Mouse (Mus musculus) MN1 (cell line): ENCODE data around the gene Rab7.
"Not testable (repeated sequence)": the region's sequence is repeated elsewhere in the genome, so short reads cannot be mapped to it uniquely, and the experiment has no call there.

Experiments used
- DNase-seq: peaks from one replicate; pipeline ENCODE4 v3.0.0-alpha.2; 2016; ENCODE audit warnings: low spot score

Gene Rab7

GRCm38 (mm10) chr6:87997706-87998265 is 47.3 kb downstream of the Rab7 start:
- DNase-seq, result peak; percentile 87

- no peak for DNase-seq
These were observed 48.5 kb downstream of the Rab7 start for GRCm38 (mm10) chr6:87996606-87997005.

- no peak for DNase-seq
These were observed 49.6 kb downstream of the Rab7 start for GRCm38 (mm10) chr6:87995519-87995918.

GRCm38 (mm10) chr6:87993790-87994571 is 51.1 kb downstream of the Rab7 start:
- DNase-seq, result peak; percentile 72

GRCm38 (mm10) chr6:87992733-87993132 is 52.3 kb downstream of the Rab7 start:
- DNase-seq, result peak; percentile 21

- DNase-seq, result peak; percentile 69
These were observed 53.2 kb downstream of the Rab7 start for GRCm38 (mm10) chr6:87991886-87992285.

- no peak for DNase-seq
These were observed 53.9 kb downstream of the Rab7 start for GRCm38 (mm10) chr6:87991216-87991615.

- peak; percentile 25 for DNase-seq
These were observed 62.6 kb downstream of the Rab7 start for GRCm38 (mm10) chr6:87982506-87982905.

- DNase-seq, result peak; percentile 81
These were observed 63.4 kb downstream of the Rab7 start, which contains the start of gene H1fx for GRCm38 (mm10) chr6:87981547-87982256. TSS of gene H1fx (minus strand) at chr6:87981637.

GRCm38 (mm10) chr6:87981030-87981485 is 64.0 kb downstream of the Rab7 start:
- DNase-seq, result peak; percentile 45

GRCm38 (mm10) chr6:87980374-87981029 is 64.6 kb downstream of the Rab7 start:
- peak; percentile 96 for DNase-seq

- no peak for DNase-seq
These were observed 65.3 kb downstream of the Rab7 start for GRCm38 (mm10) chr6:87979728-87980127.

GRCm38 (mm10) chr6:87970041-87970440 is 75.0 kb downstream of the Rab7 start:
- DNase-seq, result no peak

- not testable (repeated sequence) for DNase-seq
These were observed 82.6 kb downstream of the Rab7 start for GRCm38 (mm10) chr6:87962457-87962856.
